Mouse (Mus musculus): ENCODE measurements around the gene Safb.

Safb gene

GRCm38 (mm10) chr17:56560131-56560530 lies 24.5 kb upstream of the Safb start:
- no peak for DNase-seq (ENCODE audit: low read depth)

GRCm38 (mm10) chr17:56561866-56562265 lies 22.8 kb upstream of the Safb start:
- DNase-seq (ENCODE audit: low read depth): no peak

- no peak for DNase-seq (ENCODE audit: low read depth)
Observed at GRCm38 (mm10) chr17:56566293-56566692, 18.3 kb upstream of the Safb start.

GRCm38 (mm10) chr17:56566918-56567317 lies 17.7 kb upstream of the Safb start:
- no peak for DNase-seq (ENCODE audit: low read depth)

GRCm38 (mm10) chr17:56567370-56567769 lies 17.3 kb upstream of the Safb start:
- DNase-seq (ENCODE audit: low read depth): no peak

- no peak for DNase-seq (ENCODE audit: low read depth)
Observed at GRCm38 (mm10) chr17:56570287-56570686, 14.3 kb upstream of the Safb start.

- DNase-seq (ENCODE audit: low read depth): no peak
Observed at GRCm38 (mm10) chr17:56572154-56572553, 12.5 kb upstream of the Safb start.

- DNase-seq (ENCODE audit: low read depth): no peak
Observed at GRCm38 (mm10) chr17:56572939-56573338, 11.7 kb upstream of the Safb start.

- DNase-seq (ENCODE audit: low read depth): no peak
Observed at GRCm38 (mm10) chr17:56583071-56583470, 1.6 kb upstream of the Safb start.

- no peak for DNase-seq (ENCODE audit: low read depth)
Observed at GRCm38 (mm10) chr17:56583611-56584256, 891 bp upstream of the Safb start.

GRCm38 (mm10) chr17:56585171-56585821 lies 671 bp downstream of the Safb start:
- peak; percentile 74 for DNase-seq (ENCODE audit: low read depth)

GRCm38 (mm10) chr17:56587773-56588172 lies 3.1 kb downstream of the Safb start:
- no peak for DNase-seq (ENCODE audit: low read depth)

- no peak for DNase-seq (ENCODE audit: low read depth)
Observed at GRCm38 (mm10) chr17:56588921-56589320, 4.3 kb downstream of the Safb start.

GRCm38 (mm10) chr17:56592553-56592952 lies 7.9 kb downstream of the Safb start:
- no peak for DNase-seq (ENCODE audit: low read depth)

- no peak for DNase-seq (ENCODE audit: low read depth)
Observed at GRCm38 (mm10) chr17:56593527-56594271, 9.1 kb downstream of the Safb start.

GRCm38 (mm10) chr17:56603186-56604069 lies 18.8 kb downstream of the Safb start:
- no peak for DNase-seq (ENCODE audit: low read depth)

GRCm38 (mm10) chr17:56604070-56604380 lies 19.4 kb downstream of the Safb start:
- DNase-seq (ENCODE audit: low read depth): no peak

GRCm38 (mm10) chr17:56604422-56604821 lies 19.8 kb downstream of the Safb start:
- no peak for DNase-seq (ENCODE audit: low read depth)

GRCm38 (mm10) chr17:56605431-56605830 lies 20.8 kb downstream of the Safb start:
- no peak for DNase-seq (ENCODE audit: low read depth)

GRCm38 (mm10) chr17:56607521-56608062 lies 23.0 kb downstream of the Safb start:
- DNase-seq (ENCODE audit: low read depth): no peak

GRCm38 (mm10) chr17:56608699-56609098 lies 24.1 kb downstream of the Safb start:
- DNase-seq (ENCODE audit: low read depth): no peak
